Mouse (Mus musculus) layer of hippocampus, adult 8-10 months (tissue): ENCODE results near the gene Lama4. TPM values are rescaled to one million over a fixed set of nuclear protein-coding genes. Genes with fewer than 3 reads are reported as not detected.

Source experiments
- DNase-seq, 2 experiments: peaks; one replicate each; pipeline ENCODE4 v3.0.0; 2022; ENCODE audit warnings: low spot score in 2 of 2
- total RNA-seq, 4 experiments: library from RNA; stranded (reverse); gene quantifications; 2 replicates each; pipeline ENCODE4 v1.2.4; 2022

The Lama4 gene
- total RNA-seq, 4 experiments from 2014 or later = 4.8 to 8.1 (median 5.8) TPM

DNA sequence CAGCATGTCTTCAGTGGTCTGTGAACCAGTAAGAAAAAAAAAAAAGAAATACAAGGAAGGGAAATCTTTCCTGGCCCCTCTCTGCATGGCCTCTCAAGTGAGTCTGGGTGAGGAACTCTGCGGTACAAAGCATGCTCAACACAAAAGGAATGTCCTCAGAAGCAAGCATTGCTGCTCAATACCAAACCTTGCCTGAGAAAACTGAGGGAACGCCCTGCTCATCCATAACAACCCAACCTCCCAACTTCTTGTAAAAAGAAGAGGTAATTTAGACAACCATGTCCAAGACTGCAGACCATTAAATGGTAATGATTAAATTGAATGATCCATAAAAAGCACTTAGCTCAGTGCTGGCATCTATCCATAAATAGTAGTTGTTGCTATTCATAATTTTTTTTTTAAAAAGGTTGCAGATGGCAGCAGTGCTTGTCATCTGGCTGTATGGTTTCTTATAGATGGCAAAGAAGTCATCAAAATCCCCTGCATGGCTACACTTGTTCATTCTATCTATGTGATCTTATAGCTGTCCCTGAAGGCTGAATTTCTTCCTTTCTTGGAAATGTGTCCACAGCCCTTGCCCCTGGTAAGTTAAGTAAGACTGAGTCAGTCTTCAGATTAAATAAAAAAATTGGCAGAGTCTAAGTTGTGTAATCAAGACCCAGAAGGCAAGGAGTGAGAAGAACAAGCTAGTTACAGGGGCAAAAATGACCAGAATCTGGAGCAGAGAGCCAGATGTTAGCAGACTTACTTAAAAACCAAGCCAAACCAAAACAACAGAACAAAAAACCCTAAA is 28.5 kb downstream of the Lama4 start:
- DNase-seq = no peak

DNA sequence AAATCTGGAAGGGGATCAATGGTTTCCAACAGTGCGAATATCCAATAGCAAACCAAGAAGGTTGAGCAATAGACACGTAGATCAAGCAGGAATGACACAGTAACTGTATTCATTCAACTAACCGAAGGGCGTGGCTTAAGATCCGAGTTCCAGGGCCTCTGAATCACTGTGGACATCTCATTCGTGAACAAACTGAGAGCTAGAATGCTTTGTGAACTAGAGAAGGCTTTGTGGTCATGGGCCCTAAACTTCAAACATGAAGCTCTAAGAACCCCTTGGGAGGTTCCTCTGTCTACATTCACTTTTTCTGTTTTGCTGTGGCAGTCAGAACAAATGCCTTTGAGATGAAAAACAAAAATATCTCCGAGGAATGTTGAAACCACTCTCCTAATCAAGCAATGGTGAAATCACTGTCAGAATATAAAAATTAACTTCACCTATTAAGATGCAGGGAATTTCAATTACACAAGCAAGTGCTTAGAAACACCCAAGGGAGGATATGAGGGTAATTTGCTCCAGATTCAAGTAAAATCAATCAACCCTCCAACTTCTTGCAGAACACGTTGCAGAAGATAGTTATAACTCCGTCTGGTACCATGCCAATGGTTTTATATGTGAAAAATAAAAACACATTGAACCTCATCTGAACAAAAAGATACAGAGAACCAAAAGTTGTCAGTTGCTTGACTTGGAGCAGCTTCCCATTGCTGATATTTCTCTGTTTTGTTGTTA is 29.6 kb downstream of the Lama4 start:
- no peak for DNase-seq

DNA sequence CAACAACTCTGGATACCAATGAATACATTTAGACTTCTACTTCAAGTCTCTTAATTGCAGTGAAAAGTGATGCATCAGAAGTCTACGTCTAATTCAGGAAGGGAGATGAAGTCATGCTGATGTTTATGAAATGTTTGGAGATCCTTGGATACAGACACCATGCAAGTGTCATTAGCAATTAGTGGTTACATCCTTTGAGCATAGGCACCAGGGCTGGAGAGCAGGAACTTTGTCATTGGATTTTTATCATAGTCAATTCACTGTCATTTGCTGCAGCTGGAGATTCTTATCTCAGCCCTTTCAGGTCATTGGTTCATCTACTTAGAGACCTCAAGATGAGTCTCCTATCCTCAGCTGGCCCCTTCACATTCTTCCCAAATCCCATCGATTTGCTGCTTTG is 30.6 kb downstream of the Lama4 start:
- DNase-seq = no peak

GRCm38 (mm10) chr10:39000951-39001350 is 35.6 kb downstream of the Lama4 start:
- no peak for DNase-seq

- DNase-seq = no peak
Observed at GRCm38 (mm10) chr10:39002521-39002920, 37.2 kb downstream of the Lama4 start.

- DNase-seq = no peak
Observed at GRCm38 (mm10) chr10:39003520-39003919, 38.2 kb downstream of the Lama4 start.

DNA sequence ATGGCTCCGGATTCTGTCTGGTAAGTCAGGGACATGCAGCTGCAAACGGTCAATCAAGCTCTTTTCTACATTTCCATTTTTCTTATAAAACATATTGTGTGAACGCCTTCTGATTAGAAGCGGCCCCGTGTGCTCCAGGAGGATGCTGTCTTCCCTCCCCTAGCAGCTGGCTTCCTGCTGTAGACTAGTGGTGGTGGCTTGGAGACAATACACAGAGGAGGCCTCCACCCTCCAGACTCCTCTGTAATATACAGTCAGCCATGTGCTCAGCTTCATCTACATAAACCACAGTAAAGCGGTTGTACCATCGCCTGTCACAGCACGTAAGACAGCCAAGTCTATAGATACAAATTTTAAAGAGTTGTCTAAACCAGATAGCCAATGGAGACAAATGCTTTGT is 40.2 kb downstream of the Lama4 start:
- DNase-seq = no peak

GRCm38 (mm10) chr10:39006433-39007105 is 41.3 kb downstream of the Lama4 start:
- DNase-seq = no peak

DNA sequence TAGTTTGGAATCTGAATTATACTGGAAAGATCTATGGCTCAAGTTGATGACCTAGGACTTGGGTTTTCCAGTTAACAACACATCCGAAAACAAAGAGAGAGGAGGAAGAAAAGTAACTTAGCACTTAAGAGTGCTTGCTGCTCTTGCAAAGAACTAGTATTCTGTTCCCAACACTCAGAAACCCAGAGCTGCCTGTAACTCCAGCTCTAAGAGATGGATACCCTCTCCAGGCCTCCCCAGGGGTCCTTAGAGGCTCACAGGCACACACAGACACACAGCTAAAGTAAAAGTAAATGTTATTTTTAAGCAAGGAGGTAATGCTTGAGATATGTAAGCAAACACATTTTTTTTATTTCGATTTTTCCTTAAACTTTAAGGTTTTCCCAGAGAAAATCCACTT is 49.5 kb downstream of the Lama4 start:
- no peak for DNase-seq

DNA sequence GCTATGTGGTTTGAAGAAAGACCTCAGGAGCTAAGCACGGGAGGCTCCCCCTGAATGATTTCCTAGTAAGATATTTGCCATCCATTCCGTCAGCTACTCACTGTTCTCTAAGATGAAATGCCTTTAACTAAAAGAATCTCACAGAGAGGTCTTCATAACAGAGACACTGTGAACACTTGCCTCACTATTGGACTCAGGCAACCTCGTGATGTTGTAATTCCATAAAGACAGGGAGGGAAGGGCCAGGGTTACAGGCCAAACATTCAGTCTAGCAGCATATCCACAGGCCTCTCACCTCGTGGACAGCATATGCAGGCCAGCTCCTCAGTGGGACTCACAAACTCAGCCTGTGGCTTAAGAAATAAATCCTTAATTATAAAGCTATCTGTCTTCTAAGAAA is 52.7 kb downstream of the Lama4 start:
- DNase-seq = no peak

GRCm38 (mm10) chr10:39018635-39019034 is 53.3 kb downstream of the Lama4 start:
- DNase-seq = no peak

GRCm38 (mm10) chr10:39023618-39024256 is 58.4 kb downstream of the Lama4 start:
- no peak for DNase-seq

GRCm38 (mm10) chr10:39026529-39026928 is 61.2 kb downstream of the Lama4 start:
- no peak for DNase-seq

GRCm38 (mm10) chr10:39027058-39027457 is 61.7 kb downstream of the Lama4 start:
- DNase-seq = no peak

DNA sequence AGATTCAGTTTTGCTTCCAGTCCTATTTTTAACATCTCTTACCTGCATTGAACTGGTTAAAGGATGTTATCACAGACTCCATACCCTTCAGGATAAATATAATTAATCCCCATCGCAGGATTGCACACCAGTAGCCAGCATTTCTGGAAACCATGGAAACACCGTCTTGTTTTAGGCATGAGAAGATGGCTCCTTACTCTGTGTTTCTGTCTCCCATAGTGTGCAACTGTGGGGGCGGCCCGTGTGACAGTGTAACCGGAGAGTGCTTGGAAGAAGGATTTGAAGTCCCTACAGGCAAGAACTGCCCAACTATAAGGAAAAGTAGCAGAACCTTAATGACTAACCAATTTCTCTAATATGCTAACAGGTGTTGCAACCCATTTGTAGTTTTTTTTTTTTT is 63.1 kb downstream of the Lama4 start:
- DNase-seq = no peak

DNA sequence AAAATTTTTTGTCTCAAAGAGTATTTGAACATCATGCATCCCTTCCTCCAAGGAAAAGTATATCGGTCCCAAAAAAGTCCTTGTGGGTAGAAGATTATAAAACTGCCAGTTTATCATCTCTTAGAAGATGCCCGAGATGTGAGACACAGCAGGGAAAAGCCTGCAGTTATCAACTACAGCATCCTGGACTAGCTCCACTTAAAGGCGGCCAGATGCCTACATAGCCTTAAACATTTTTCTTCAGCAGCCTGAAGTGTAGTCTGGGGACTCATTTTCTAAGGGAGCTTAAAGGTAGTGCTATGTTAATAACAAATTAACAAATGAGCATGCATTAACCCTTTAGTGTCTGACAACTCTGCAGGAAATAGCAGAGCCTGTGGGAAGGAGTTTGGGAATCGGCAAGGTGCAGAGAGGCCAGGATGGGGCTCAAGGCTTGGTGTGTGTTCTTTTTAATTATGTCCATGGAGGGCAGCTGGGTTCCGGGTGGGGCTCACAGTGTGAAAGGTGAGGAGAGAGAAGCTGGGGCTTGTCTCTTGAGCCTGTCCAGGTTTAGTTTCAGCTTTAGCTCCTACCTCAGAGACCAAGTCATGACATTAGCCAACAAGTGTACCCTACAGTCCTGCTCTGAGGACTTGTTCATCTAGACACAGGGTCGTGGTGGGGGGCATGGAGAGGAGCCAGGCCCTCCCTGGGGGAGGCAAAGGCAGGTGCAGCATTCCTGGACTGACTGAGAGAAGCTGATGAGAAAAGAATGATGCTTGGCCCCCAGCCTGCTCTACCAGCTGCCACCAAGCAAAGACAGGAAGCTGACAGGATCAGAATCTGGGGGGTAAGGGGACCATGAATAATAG is 64.2 kb downstream of the Lama4 start:
- DNase-seq = no peak

GRCm38 (mm10) chr10:39030148-39030685 is 64.9 kb downstream of the Lama4 start:
- no peak for DNase-seq

- no peak for DNase-seq
Observed at GRCm38 (mm10) chr10:39039564-39039963, 74.2 kb downstream of the Lama4 start.

DNA sequence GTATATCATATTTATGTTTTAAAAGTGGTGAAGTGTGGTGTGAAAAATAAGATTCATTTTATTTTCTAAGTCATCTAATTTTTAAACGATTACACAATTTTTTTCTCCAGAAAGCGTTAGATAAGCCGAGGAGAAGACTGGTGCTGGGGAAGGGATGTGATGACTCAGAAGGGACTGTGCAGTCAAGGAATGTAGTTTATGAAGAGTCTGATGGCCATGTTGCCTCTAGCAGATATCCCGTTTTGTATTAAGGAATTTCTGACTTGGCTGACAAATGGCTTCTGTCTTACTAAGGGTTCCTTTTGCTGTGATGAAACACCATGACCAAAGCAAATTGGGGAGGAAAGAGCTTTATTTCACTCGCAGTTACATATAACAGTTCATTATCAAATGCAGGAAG is 74.7 kb downstream of the Lama4 start:
- DNase-seq = no peak

DNA sequence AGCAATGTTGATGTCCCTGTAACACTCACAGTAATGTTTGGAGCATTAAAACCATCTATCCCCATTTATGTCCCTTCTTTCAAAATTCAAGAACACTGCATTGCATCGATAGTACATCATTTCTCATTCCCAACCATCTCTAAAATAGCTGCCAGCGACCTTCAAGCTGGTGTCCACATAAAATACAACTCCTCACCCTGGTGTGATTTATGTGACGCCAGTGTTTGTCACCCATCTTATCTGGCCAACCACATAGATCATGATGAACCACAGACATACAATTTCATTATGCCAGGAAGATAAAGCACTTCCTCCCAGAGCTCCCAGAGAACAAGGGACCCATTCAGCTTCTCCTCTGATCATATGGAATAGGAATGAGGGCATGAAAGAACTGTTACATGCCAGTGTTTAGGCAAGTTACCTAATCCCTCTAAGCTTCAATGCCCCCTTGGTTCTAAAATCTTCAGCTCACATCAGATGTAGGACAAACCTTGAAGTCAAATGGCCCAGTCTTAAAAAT is 79.2 kb downstream of the Lama4 start:
- DNase-seq = no peak
